Mouse (Mus musculus): ENCODE data around the gene Nfrkb. TPM values are rescaled to one million over a fixed set of nuclear protein-coding genes. Genes with fewer than 3 reads are reported as not detected.

The Nfrkb gene
- polyA plus RNA-seq, 1 experiment from 2014 or later, result 5.8 TPM

GRCm38 (mm10) chr9:31428971-31429370, 43.0 kb downstream of the Nfrkb start:
- Histone ChIP-seq H3K9ac (no peak overlapping the region), H3K9me3 (replicated peaks) (no peaks in the 10 kb centered on the region), H3K4me2 (no peak overlapping the region), H3K36me3 (no peaks in the 10 kb centered on the region), H3K27me3 (no peaks in the 10 kb centered on the region), H3K27ac (no peak overlapping the region), H3K4me3 (replicated peaks) (no peak overlapping the region), H3K4me1 (replicated peaks) (peaks cover 8% of the 10 kb centered on the region)
- WGBS (ENCODE audit: insufficient replicate concordance), result 73% methylated on average over 7 of the region's 7 CpGs
- DNase-seq, result no peak
- no peak for ATAC-seq (ENCODE audit: low read depth)

GRCm38 (mm10) chr9:31430011-31430410, 44.0 kb downstream of the Nfrkb start:
- H3K36me3 ChIP-seq, result no peaks in the 10 kb centered on the region
- no peak overlapping the region for H3K4me3 ChIP-seq (replicated peaks)
- H3K9me3 ChIP-seq (replicated peaks), result no peaks in the 10 kb centered on the region
- H3K27ac ChIP-seq, result no peak overlapping the region
- no peak for DNase-seq
- H3K27me3 ChIP-seq, result no peaks in the 10 kb centered on the region
- WGBS (ENCODE audit: insufficient replicate concordance), result 58% methylated on average over 9 of the region's 9 CpGs
- H3K4me1 ChIP-seq (replicated peaks), result no peaks in the 10 kb centered on the region
- H3K9ac ChIP-seq, result no peak overlapping the region
- H3K4me2 ChIP-seq, result no peak overlapping the region
- ATAC-seq (ENCODE audit: low read depth), result no peak

GRCm38 (mm10) chr9:31431751-31432150, 45.8 kb downstream of the Nfrkb start:
- no peak overlapping the region for H3K4me2 ChIP-seq
- H3K9ac ChIP-seq, result no peak overlapping the region
- H3K27ac ChIP-seq, result no peak overlapping the region
- ATAC-seq (ENCODE audit: low read depth), result no peak
- no peaks in the 10 kb centered on the region for H3K9me3 ChIP-seq (replicated peaks)
- no peaks in the 10 kb centered on the region for H3K27me3 ChIP-seq
- 70% methylated on average over 5 of the region's 5 CpGs for WGBS (ENCODE audit: insufficient replicate concordance)
- no peak for DNase-seq
- H3K4me1 ChIP-seq (replicated peaks), result no peaks in the 10 kb centered on the region
- H3K4me3 ChIP-seq (replicated peaks), result no peak overlapping the region
- no peaks in the 10 kb centered on the region for H3K36me3 ChIP-seq

- Histone ChIP-seq H3K9me3 (replicated peaks) (no peaks in the 10 kb centered on the region), H3K9ac (no peak overlapping the region), H3K4me2 (no peak overlapping the region), H3K4me1 (replicated peaks) (no peaks in the 10 kb centered on the region), H3K4me3 (replicated peaks) (no peak overlapping the region), H3K36me3 (no peaks in the 10 kb centered on the region), H3K27me3 (no peaks in the 10 kb centered on the region), H3K27ac (no peak overlapping the region)
- WGBS (ENCODE audit: insufficient replicate concordance), result 64% methylated on average over 7 of the region's 7 CpGs
- no peak for DNase-seq
- no peak for ATAC-seq (ENCODE audit: low read depth)
These were observed 46.5 kb downstream of the Nfrkb start for GRCm38 (mm10) chr9:31432336-31432975.

GRCm38 (mm10) chr9:31433431-31433830, 47.4 kb downstream of the Nfrkb start:
- DNase-seq (no peak), ATAC-seq (ENCODE audit: low read depth) (no peak)
- WGBS (ENCODE audit: insufficient replicate concordance), result 55% methylated on average over 3 of the region's 3 CpGs
- no peaks in the 10 kb centered on the region for H3K27me3 ChIP-seq
- H3K36me3 ChIP-seq, result no peaks in the 10 kb centered on the region
- no peaks in the 10 kb centered on the region for H3K4me1 ChIP-seq (replicated peaks)
- no peak overlapping the region for H3K4me2 ChIP-seq
- H3K9me3 ChIP-seq (replicated peaks), result no peaks in the 10 kb centered on the region
- no peak overlapping the region for H3K27ac ChIP-seq
- no peak overlapping the region for H3K4me3 ChIP-seq (replicated peaks)
- no peak overlapping the region for H3K9ac ChIP-seq

GRCm38 (mm10) chr9:31435415-31435814, 49.4 kb downstream of the Nfrkb start:
- ATAC-seq (ENCODE audit: low read depth) (no peak), DNase-seq (no peak)
- WGBS (ENCODE audit: insufficient replicate concordance), result 60% methylated on average over 8 of the region's 8 CpGs
- Histone ChIP-seq H3K9me3 (replicated peaks) (no peaks in the 10 kb centered on the region), H3K27me3 (no peaks in the 10 kb centered on the region), H3K4me1 (replicated peaks) (no peaks in the 10 kb centered on the region), H3K9ac (no peak overlapping the region), H3K4me3 (replicated peaks) (no peak overlapping the region), H3K36me3 (no peaks in the 10 kb centered on the region), H3K4me2 (no peak overlapping the region), H3K27ac (no peak overlapping the region)

- Histone ChIP-seq H3K27me3 (no peaks in the 10 kb centered on the region), H3K4me3 (replicated peaks) (no peak overlapping the region), H3K9ac (no peak overlapping the region), H3K4me2 (no peak overlapping the region), H3K4me1 (replicated peaks) (no peaks in the 10 kb centered on the region), H3K36me3 (no peaks in the 10 kb centered on the region), H3K27ac (no peak overlapping the region), H3K9me3 (replicated peaks) (no peaks in the 10 kb centered on the region)
- DNase-seq, result no peak
- ATAC-seq (ENCODE audit: low read depth), result no peak
- WGBS (ENCODE audit: insufficient replicate concordance), result 73% methylated on average over 7 of the region's 7 CpGs
These were observed 51.9 kb downstream of the Nfrkb start for GRCm38 (mm10) chr9:31437861-31438260.

- no peak overlapping the region for H3K4me3 ChIP-seq (replicated peaks)
- no peaks in the 10 kb centered on the region for H3K27me3 ChIP-seq
- WGBS (ENCODE audit: insufficient replicate concordance), result 53% methylated on average over 5 of the region's 5 CpGs
- no peak overlapping the region for H3K9ac ChIP-seq
- DNase-seq (no peak), ATAC-seq (ENCODE audit: low read depth) (no peak)
- no peaks in the 10 kb centered on the region for H3K36me3 ChIP-seq
- H3K9me3 ChIP-seq (replicated peaks), result no peaks in the 10 kb centered on the region
- H3K4me2 ChIP-seq, result no peak overlapping the region
- H3K4me1 ChIP-seq (replicated peaks), result no peaks in the 10 kb centered on the region
- no peak overlapping the region for H3K27ac ChIP-seq
These were observed 52.8 kb downstream of the Nfrkb start for GRCm38 (mm10) chr9:31438834-31439233.

- Histone ChIP-seq H3K4me2 (no peak overlapping the region), H3K9me3 (replicated peaks) (no peaks in the 10 kb centered on the region), H3K36me3 (no peaks in the 10 kb centered on the region), H3K4me1 (replicated peaks) (no peaks in the 10 kb centered on the region), H3K27me3 (no peaks in the 10 kb centered on the region), H3K9ac (no peak overlapping the region), H3K27ac (no peak overlapping the region), H3K4me3 (replicated peaks) (no peak overlapping the region)
- WGBS (ENCODE audit: insufficient replicate concordance), result 63% methylated on average over 6 of the region's 6 CpGs
- ATAC-seq (ENCODE audit: low read depth) (no peak), DNase-seq (no peak)
These were observed 53.3 kb downstream of the Nfrkb start for GRCm38 (mm10) chr9:31439341-31439740.

- no peaks in the 10 kb centered on the region for H3K9me3 ChIP-seq (replicated peaks)
- ATAC-seq (ENCODE audit: low read depth), result no peak
- H3K4me1 ChIP-seq (replicated peaks), result no peaks in the 10 kb centered on the region
- WGBS (ENCODE audit: insufficient replicate concordance), result 75% methylated on average over 5 of the region's 5 CpGs
- H3K36me3 ChIP-seq, result no peaks in the 10 kb centered on the region
- H3K4me2 ChIP-seq, result no peak overlapping the region
- H3K27ac ChIP-seq, result no peak overlapping the region
- no peaks in the 10 kb centered on the region for H3K27me3 ChIP-seq
- H3K9ac ChIP-seq, result no peak overlapping the region
- H3K4me3 ChIP-seq (replicated peaks), result no peak overlapping the region
- no peak for DNase-seq
These were observed 54.4 kb downstream of the Nfrkb start for GRCm38 (mm10) chr9:31440366-31440765.

- WGBS (ENCODE audit: insufficient replicate concordance), result 69% methylated on average over 3 of the region's 3 CpGs
- DNase-seq (no peak), ATAC-seq (ENCODE audit: low read depth) (no peak)
- Histone ChIP-seq H3K9me3 (replicated peaks) (no peaks in the 10 kb centered on the region), H3K27ac (no peak overlapping the region), H3K36me3 (no peaks in the 10 kb centered on the region), H3K4me3 (replicated peaks) (no peak overlapping the region), H3K4me2 (no peak overlapping the region), H3K27me3 (no peaks in the 10 kb centered on the region), H3K9ac (no peak overlapping the region), H3K4me1 (replicated peaks) (no peaks in the 10 kb centered on the region)
These were observed 55.5 kb downstream of the Nfrkb start for GRCm38 (mm10) chr9:31441487-31441886.

GRCm38 (mm10) chr9:31444236-31444635, 58.2 kb downstream of the Nfrkb start:
- Histone ChIP-seq H3K27ac (no peak overlapping the region), H3K4me1 (replicated peaks) (no peaks in the 10 kb centered on the region), H3K36me3 (no peaks in the 10 kb centered on the region), H3K9me3 (replicated peaks) (no peaks in the 10 kb centered on the region), H3K27me3 (no peaks in the 10 kb centered on the region), H3K9ac (no peak overlapping the region), H3K4me3 (replicated peaks) (no peak overlapping the region), H3K4me2 (no peak overlapping the region)
- no peak for ATAC-seq (ENCODE audit: low read depth)
- DNase-seq, result no peak
- WGBS (ENCODE audit: insufficient replicate concordance), result 67% methylated on average over 8 of the region's 8 CpGs
